Mouse (Mus musculus): Measurements from ENCODE around the gene Igsf3. TPM values are rescaled to one million over a fixed set of nuclear protein-coding genes. Genes with fewer than 3 reads are reported as not detected.

Gene Igsf3
- polyA plus RNA-seq, 2 experiments = 1.3 to 3.2 TPM

- Histone ChIP-seq H3K4me2 (ENCODE audit: low read depth) (no peak overlapping the region), H3K27ac (no peak overlapping the region), H3K9ac (replicated peaks) (no peak overlapping the region), H3K4me3 (ENCODE audit: insufficient read depth in 1 of 2, low read depth in 2 of 2, low read length in 2 of 2) (no peak overlapping the region), H3K9me3 (ENCODE audit: control insufficient read depth, low read length) (no peaks in the 10 kb centered on the region), H3K4me1 (replicated peaks; ENCODE audit: control insufficient read depth in 2 of 2, insufficient read depth in 2 of 2, low read length in 1 of 2) (no peaks in the 10 kb centered on the region; a peak in 1 of 4 replicates), H3K27me3 (ENCODE audit: control insufficient read depth, insufficient read depth, low read length) (no peaks in the 10 kb centered on the region), H3K36me3 (replicated peaks; ENCODE audit: control insufficient read depth, insufficient read depth, low read depth) (no peaks in the 10 kb centered on the region)
- 15% methylated on average over 9 of the region's 9 CpGs for WGBS (ENCODE audit: insufficient replicate concordance)
- TF ChIP-seq CTCF (IDR thresholded peaks at IDR 0.05; ENCODE audit: low read depth) (no peak), EP300 (IDR thresholded peaks at IDR 0.05; ENCODE audit: low read depth) (no peak)
- DNase-seq (ENCODE audit: low read depth in 3 of 3, low spot score in 3 of 3) = peak in 1 of 3 experiments; percentile 20
- no peak for ATAC-seq (ENCODE audit: insufficient read depth)
These were observed 92.8 kb downstream of the Igsf3 start for GRCm38 (mm10) chr3:101469675-101470074.

- no peak overlapping the region for H3K9ac ChIP-seq (replicated peaks)
- no peak overlapping the region for H3K4me2 ChIP-seq (ENCODE audit: low read depth)
- TF ChIP-seq CTCF (IDR thresholded peaks at IDR 0.05; ENCODE audit: low read depth) (no peak), EP300 (IDR thresholded peaks at IDR 0.05; ENCODE audit: low read depth) (no peak)
- no peaks in the 10 kb centered on the region for H3K36me3 ChIP-seq (replicated peaks; ENCODE audit: control insufficient read depth, insufficient read depth, low read depth)
- ATAC-seq (ENCODE audit: insufficient read depth) = no peak
- DNase-seq (ENCODE audit: low read depth in 3 of 3, low spot score in 3 of 3) = no peak
- H3K9me3 ChIP-seq (ENCODE audit: control insufficient read depth, low read length) = no peaks in the 10 kb centered on the region
- H3K4me3 ChIP-seq (ENCODE audit: insufficient read depth in 1 of 2, low read depth in 2 of 2, low read length in 2 of 2) = no peak overlapping the region
- no peak overlapping the region for H3K27ac ChIP-seq
- no peaks in the 10 kb centered on the region; a peak in 1 of 4 replicates for H3K4me1 ChIP-seq (replicated peaks; ENCODE audit: control insufficient read depth in 2 of 2, insufficient read depth in 2 of 2, low read length in 1 of 2)
- WGBS (ENCODE audit: insufficient replicate concordance) = 37% methylated on average over 4 of the region's 4 CpGs
- no peaks in the 10 kb centered on the region for H3K27me3 ChIP-seq (ENCODE audit: control insufficient read depth, insufficient read depth, low read length)
These were observed 95.0 kb downstream of the Igsf3 start for GRCm38 (mm10) chr3:101471881-101472280.

GRCm38 (mm10) chr3:101481951-101482350 is 105.1 kb downstream of the Igsf3 start:
- ATAC-seq (ENCODE audit: insufficient read depth) (no peak), DNase-seq (ENCODE audit: low read depth in 3 of 3, low spot score in 3 of 3) (no peak)
- Histone ChIP-seq H3K27ac (no peak overlapping the region), H3K4me1 (replicated peaks; ENCODE audit: control insufficient read depth in 2 of 2, insufficient read depth in 2 of 2, low read length in 1 of 2) (no peaks in the 10 kb centered on the region), H3K9me3 (ENCODE audit: control insufficient read depth, low read length) (no peaks in the 10 kb centered on the region), H3K36me3 (replicated peaks; ENCODE audit: control insufficient read depth, insufficient read depth, low read depth) (no peaks in the 10 kb centered on the region), H3K9ac (replicated peaks) (no peak overlapping the region), H3K27me3 (ENCODE audit: control insufficient read depth, insufficient read depth, low read length) (no peaks in the 10 kb centered on the region), H3K4me3 (ENCODE audit: insufficient read depth in 1 of 2, low read depth in 2 of 2, low read length in 2 of 2) (no peak overlapping the region), H3K4me2 (ENCODE audit: low read depth) (no peak overlapping the region)
- TF ChIP-seq CTCF (IDR thresholded peaks at IDR 0.05; ENCODE audit: low read depth) (no peak), EP300 (IDR thresholded peaks at IDR 0.05; ENCODE audit: low read depth) (no peak)
- 73% methylated on average over 6 of the region's 6 CpGs for WGBS (ENCODE audit: insufficient replicate concordance)

GRCm38 (mm10) chr3:101483256-101483983 is 106.5 kb downstream of the Igsf3 start:
- 44% methylated on average over 3 of the region's 3 CpGs for WGBS (ENCODE audit: insufficient replicate concordance)
- no peak for DNase-seq (ENCODE audit: low read depth in 3 of 3, low spot score in 3 of 3)
- no peaks in the 10 kb centered on the region for H3K9me3 ChIP-seq (ENCODE audit: control insufficient read depth, low read length)
- no peaks in the 10 kb centered on the region for H3K4me1 ChIP-seq (replicated peaks; ENCODE audit: control insufficient read depth in 2 of 2, insufficient read depth in 2 of 2, low read length in 1 of 2)
- no peak for TF ChIP-seq CTCF (IDR thresholded peaks at IDR 0.05; ENCODE audit: low read depth)
- no peak for TF ChIP-seq EP300 (IDR thresholded peaks at IDR 0.05; ENCODE audit: low read depth)
- no peak overlapping the region for H3K4me2 ChIP-seq (ENCODE audit: low read depth)
- H3K27ac ChIP-seq = no peak overlapping the region
- no peak for ATAC-seq (ENCODE audit: insufficient read depth)
- no peaks in the 10 kb centered on the region for H3K27me3 ChIP-seq (ENCODE audit: control insufficient read depth, insufficient read depth, low read length)
- no peaks in the 10 kb centered on the region for H3K36me3 ChIP-seq (replicated peaks; ENCODE audit: control insufficient read depth, insufficient read depth, low read depth)
- H3K4me3 ChIP-seq (ENCODE audit: insufficient read depth in 1 of 2, low read depth in 2 of 2, low read length in 2 of 2) = no peak overlapping the region
- no peak overlapping the region for H3K9ac ChIP-seq (replicated peaks)

- WGBS (ENCODE audit: insufficient replicate concordance) = 43% methylated on average over 4 of the region's 4 CpGs
These were observed 109.3 kb downstream of the Igsf3 start for GRCm38 (mm10) chr3:101486054-101486765.

More at GRCm38 (mm10) chr3:101486054-101486765, 109.3 kb downstream of the Igsf3 start:
- no peaks in the 10 kb centered on the region for H3K36me3 ChIP-seq (replicated peaks; ENCODE audit: control insufficient read depth, insufficient read depth, low read depth)
- no peaks in the 10 kb centered on the region for H3K9me3 ChIP-seq (ENCODE audit: control insufficient read depth, low read length)
- H3K27me3 ChIP-seq (ENCODE audit: control insufficient read depth, insufficient read depth, low read length) = no peaks in the 10 kb centered on the region
- H3K9ac ChIP-seq (replicated peaks) = no peak overlapping the region
- no peaks in the 10 kb centered on the region for H3K4me1 ChIP-seq (replicated peaks; ENCODE audit: control insufficient read depth in 2 of 2, insufficient read depth in 2 of 2, low read length in 1 of 2)
- H3K4me3 ChIP-seq (ENCODE audit: insufficient read depth in 1 of 2, low read depth in 2 of 2, low read length in 2 of 2) = no peak overlapping the region
- no peak overlapping the region for H3K4me2 ChIP-seq (ENCODE audit: low read depth)
- DNase-seq (ENCODE audit: low read depth in 3 of 3, low spot score in 3 of 3) (no peak), ATAC-seq (ENCODE audit: insufficient read depth) (no peak)
- TF ChIP-seq EP300 (IDR thresholded peaks at IDR 0.05; ENCODE audit: low read depth) (no peak), CTCF (IDR thresholded peaks at IDR 0.05; ENCODE audit: low read depth) (peak; percentile 45)
- H3K27ac ChIP-seq = no peak overlapping the region

Data from liver, embryonic 14.5 days (tissue).